Mouse (Mus musculus): ENCODE data around the gene Zfp986. TPM values are rescaled to one million over a fixed set of nuclear protein-coding genes. Genes with fewer than 3 reads are reported as not detected.

Gene Zfp986
- not detected for polyA plus RNA-seq (2017; shearing (Covaris generic))

DNA sequence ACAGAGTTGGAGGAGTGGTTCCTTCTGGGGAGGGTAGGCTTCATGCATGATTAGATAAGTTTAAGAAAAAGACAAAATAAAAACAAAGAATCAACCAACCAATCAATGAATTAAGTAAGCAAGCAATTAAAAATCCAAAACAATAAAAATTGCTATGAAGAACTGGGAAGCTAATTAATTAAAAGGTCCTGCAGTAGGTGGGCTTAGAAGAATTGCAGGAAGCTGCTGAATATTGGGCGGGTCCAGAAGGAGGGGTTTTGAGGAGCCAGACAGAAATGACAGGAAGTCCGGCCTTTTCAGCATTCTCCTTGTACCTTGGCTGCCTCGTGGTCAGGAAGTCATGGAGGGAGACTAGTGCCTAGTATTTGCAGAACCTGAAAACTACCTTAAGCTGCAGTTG lies at the start of gene Zfp986:
Gene Zfp986, plus strand, starts transcription at position 301 of the 400 bp plus-strand sequence.

Other genes with a start within 250 kb of the Zfp986 start
- under 1 TPM in 1 of 2 experiments, not detected in 1; 0.05 TPM for gene Zfp980, start 198.1 kb upstream of the Zfp986 start, polyA plus RNA-seq (2017; shearing (Covaris generic))
- gene Zfp987, start 228.5 kb downstream of the Zfp986 start, polyA plus RNA-seq (2017; shearing (Covaris generic)) = 1 to 10 TPM; 1.7 to 3.3 TPM